9 mouse cellular contexts compared by ENCODE assay signal in the genomic region with DNA sequence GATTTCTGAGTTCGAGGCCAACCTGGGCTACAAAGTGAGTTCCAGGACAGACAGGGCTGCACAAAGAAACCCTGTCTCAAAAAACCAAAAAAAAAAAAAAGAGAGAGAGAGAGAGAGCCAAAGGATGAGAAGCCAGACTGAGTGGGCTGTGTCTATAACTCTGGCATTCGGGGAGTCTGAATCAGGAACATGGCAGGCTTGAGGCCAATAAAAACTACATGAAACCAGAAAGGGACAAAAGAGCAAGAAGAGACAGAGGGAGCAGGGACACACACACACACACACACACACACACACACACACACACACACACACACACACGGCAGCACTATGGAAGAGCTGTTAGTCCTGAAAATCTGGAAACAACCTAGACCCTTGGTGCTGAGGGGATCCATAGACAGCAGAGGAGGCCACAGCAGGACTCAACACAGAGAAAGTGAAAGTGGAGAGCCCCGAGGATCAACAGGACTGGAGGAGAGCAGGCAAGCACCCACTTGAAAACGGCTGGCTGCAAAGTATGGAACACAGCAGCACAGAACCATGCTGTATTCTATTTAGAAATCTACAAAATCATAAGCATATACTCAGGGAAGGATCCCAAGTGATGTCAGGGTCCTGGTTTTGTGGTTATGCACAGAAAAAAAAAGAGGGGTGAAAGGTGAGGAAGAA. TPM values are rescaled to one million over a fixed set of nuclear protein-coding genes. Genes with fewer than 3 reads are reported as not detected.
DNase-seq lines count a peak whose midpoint lies in the region; ATAC-seq and TF ChIP-seq lines count a peak whose summit lies in the region.
"Had no signal": no experiment of that assay in that cellular context is flagged by ENCODE, and none has a peak within 500 bp of the region (broad histone marks: within the 10 kb centered on the region; RNA-seq: fewer than 3 reads in every experiment).

No protein-coding gene starts in this region.

- no peak for TF ChIP-seq POLR2A in CH12.LX (IDR thresholded peaks at IDR 0.05; ENCODE audit: low read depth, low read length)

- TF ChIP-seq RAD21 in CH12.LX (IDR thresholded peaks at IDR 0.05; ENCODE audit: low read depth, low read length) = no peak

- in situ Hi-C loops in CH12.LX (cut with MboI; ENCODE audit: low pct_ligation_motif_present, low pct_unique_long_range_greater_than_20kb, low sequenced_read_pairs) = no loop called here

- H3K4me3 ChIP-seq in CH12.LX (replicated peaks in 1 of 3; ENCODE audit: low read depth in 2 of 3, low read length in 2 of 3, poor library complexity in 1 of 3) = no peak overlapping the region
- H3K4me3 ChIP-seq in heart, embryonic 16.5 days (ENCODE audit: low read length) = 0 out of 2 replicates have a peak overlapping the region, but pooled peaks have one; percentile 10
- no peak overlapping the region for H3K4me3 ChIP-seq in lung, embryonic 14.5 days (ENCODE audit: low read depth, low read length)
- H3K4me3 ChIP-seq in midbrain, embryonic 15.5 days = no peak overlapping the region
- H3K4me3 ChIP-seq: limb, embryonic 13.5 days had no signal

- no peaks in the 10 kb centered on the region for H3K79me2 ChIP-seq in CH12.LX (replicated peaks; ENCODE audit: control insufficient read depth, extremely low read depth, insufficient read depth, poor library complexity, severe bottlenecking)

- WGBS in heart, embryonic 16.5 days = 54% methylated on average over 5 of the region's 5 CpGs
- WGBS in lung, embryonic 14.5 days = 47% methylated on average over 5 of the region's 5 CpGs
- WGBS in midbrain, embryonic 15.5 days = 73% methylated on average over 5 of the region's 5 CpGs

- dilution Hi-C loops in CH12.LX (cut with MboI; ENCODE audit: extremely low pct_ligation_motif_present, extremely low pct_unique_long_range_greater_than_20kb, low sequenced_read_pairs) = no loop called here

- no peak for TF ChIP-seq CTCF in CH12.LX (conservative IDR thresholded peaks at IDR 0.05 in 1 of 2, IDR thresholded peaks at IDR 0.05 in 1 of 2; ENCODE audit: low read depth in 2 of 2, low read length in 2 of 2)
- no peak for TF ChIP-seq CTCF in lung, embryonic 14.5 days (IDR thresholded peaks at IDR 0.05; ENCODE audit: low read depth)

- H3K4me2 ChIP-seq in CH12.LX (ENCODE audit: insufficient read depth, low read depth, poor library complexity, severe bottlenecking) = peak overlapping the region; percentile 88
- H3K4me2 ChIP-seq in heart, embryonic 16.5 days (ENCODE audit: low read depth, low read length) = peak overlapping the region; percentile 49
- H3K4me2 ChIP-seq in lung, embryonic 14.5 days = peak overlapping the region; percentile 8; the same call in 1 of the 2 replicates
- H3K4me2 ChIP-seq in midbrain, embryonic 15.5 days = no peak overlapping the region
- H3K4me2 ChIP-seq: limb, embryonic 13.5 days had no signal

- DNase-seq in CH12.LX (ENCODE audit: extremely low read depth) (peak; percentile 68), NIH3T3 (ENCODE audit: low read depth) (peak; percentile 76)
- DNase-seq in lung, embryonic 14.5 days = peak; percentile 22
- DNase-seq in embryo, embryonic 10 days (ENCODE audit: low spot score) = no peak
- no peak for DNase-seq in right cerebral cortex, postnatal 4 days
- DNase-seq: embryo, embryonic 11 days had no signal

- no peaks in the 10 kb centered on the region for H3K27me3 ChIP-seq in CH12.LX (replicated peaks)
- H3K27me3 ChIP-seq in heart, embryonic 16.5 days (ENCODE audit: control insufficient read depth, insufficient read depth, low read length) = no peaks in the 10 kb centered on the region
- no peaks in the 10 kb centered on the region for H3K27me3 ChIP-seq in lung, embryonic 14.5 days (ENCODE audit: insufficient read depth, low read length)
- no peaks in the 10 kb centered on the region for H3K27me3 ChIP-seq in midbrain, embryonic 15.5 days (replicated peaks)
- H3K27me3 ChIP-seq: limb, embryonic 13.5 days had no signal

- ATAC-seq in heart, embryonic 16.5 days (replicated peaks; ENCODE audit: extremely low read depth, insufficient read depth, low FRiP score) = no peak; the same call in 1 of the 2 replicates
- ATAC-seq in lung, embryonic 14.5 days (ENCODE audit: insufficient read depth) = no peak
- no peak for ATAC-seq in midbrain, embryonic 15.5 days (replicated peaks)

- peak overlapping the region; percentile 55; the same call in 1 of the 2 replicates for H3K27ac ChIP-seq in CH12.LX (ENCODE audit: insufficient read depth, low read depth)
- no peak overlapping the region for H3K27ac ChIP-seq in heart, embryonic 16.5 days (ENCODE audit: low read length)
- H3K27ac ChIP-seq in lung, embryonic 14.5 days (ENCODE audit: low read depth) = no peak overlapping the region
- no peak overlapping the region for H3K27ac ChIP-seq in midbrain, embryonic 15.5 days
- H3K27ac ChIP-seq: limb, embryonic 13.5 days had no signal

- peaks cover 6% of the 10 kb centered on the region for H3K9me3 ChIP-seq in CH12.LX (replicated peaks; ENCODE audit: low read length)
- H3K9me3 ChIP-seq in heart, embryonic 16.5 days (replicated peaks; ENCODE audit: control insufficient read depth, low read length) = 0 out of 2 replicates have a peak, but pooled peaks cover 1% of the 10 kb centered on the region
- no peaks in the 10 kb centered on the region for H3K9me3 ChIP-seq in lung, embryonic 14.5 days (ENCODE audit: low read depth, low read length)
- no peaks in the 10 kb centered on the region for H3K9me3 ChIP-seq in midbrain, embryonic 15.5 days
- H3K9me3 ChIP-seq: limb, embryonic 13.5 days had no signal

- no peaks in the 10 kb centered on the region for H3K36me3 ChIP-seq in CH12.LX (replicated peaks in 1 of 2; ENCODE audit: control insufficient read depth in 1 of 2, insufficient read depth in 1 of 2, low read length in 1 of 2)
- no peaks in the 10 kb centered on the region for H3K36me3 ChIP-seq in heart, embryonic 16.5 days (ENCODE audit: control insufficient read depth, insufficient read depth)
- H3K36me3 ChIP-seq in lung, embryonic 14.5 days (ENCODE audit: insufficient read depth) = no peaks in the 10 kb centered on the region
- H3K36me3 ChIP-seq in midbrain, embryonic 15.5 days (replicated peaks) = no peaks in the 10 kb centered on the region
- H3K36me3 ChIP-seq: limb, embryonic 13.5 days had no signal

- TF ChIP-seq EP300 in CH12.LX (IDR thresholded peaks at IDR 0.05; ENCODE audit: low read length) = peak; percentile 53; the same call in 1 of the 2 replicates

- H3K4me1 ChIP-seq in CH12.LX (ENCODE audit: control insufficient read depth in 1 of 2, insufficient read depth in 2 of 2) = peaks cover 24 to 59% of the 10 kb centered on the region in 2 experiments
- peaks cover 6% of the 10 kb centered on the region; the same call in 1 of the 2 replicates for H3K4me1 ChIP-seq in heart, embryonic 16.5 days (ENCODE audit: control insufficient read depth, insufficient read depth, low read length)
- no peaks in the 10 kb centered on the region for H3K4me1 ChIP-seq in lung, embryonic 14.5 days (ENCODE audit: insufficient read depth)
- no peaks in the 10 kb centered on the region for H3K4me1 ChIP-seq in midbrain, embryonic 15.5 days
- H3K4me1 ChIP-seq: limb, embryonic 13.5 days had no signal

- peak overlapping the region; percentile 55 for H3K9ac ChIP-seq in CH12.LX (ENCODE audit: insufficient read depth, low read depth)
- H3K9ac ChIP-seq in heart, embryonic 16.5 days (ENCODE audit: low read length) = no peak overlapping the region
- no peak overlapping the region for H3K9ac ChIP-seq in lung, embryonic 14.5 days
- no peak overlapping the region for H3K9ac ChIP-seq in midbrain, embryonic 15.5 days
- H3K9ac ChIP-seq: limb, embryonic 13.5 days had no signal

TF ChIP-seq in CH12.LX, 34 proteins besides CTCF, POLR2A, EP300 and RAD21:
- TF ChIP-seq TCF12 (IDR thresholded peaks at IDR 0.05; ENCODE audit: low read depth, low read length) (0 out of 2 replicates have a peak, but pooled peaks have one; percentile 26), CHD1 (IDR thresholded peaks at IDR 0.05; ENCODE audit: low read depth, low read length) (0 out of 2 replicates have a peak, but pooled peaks have one; percentile 63), ETS1 (conservative IDR thresholded peaks at IDR 0.05; ENCODE audit: low read depth, low read length) (peak; percentile 41; the same call in 1 of the 2 replicates), SIN3A (IDR thresholded peaks at IDR 0.05; ENCODE audit: low read length) (peak; percentile 54; the same call in 1 of the 2 replicates), HCFC1 (IDR thresholded peaks at IDR 0.05; ENCODE audit: low read depth, low read length) (0 out of 2 replicates have a peak, but pooled peaks have one; percentile 22), JUND (conservative IDR thresholded peaks at IDR 0.05; ENCODE audit: low read depth, low read length) (no peak), MEF2A (IDR thresholded peaks at IDR 0.05; ENCODE audit: borderline replicate concordance, low read depth, low read length) (peak; percentile 40; the same call in 1 of the 2 replicates), MAX (IDR thresholded peaks at IDR 0.05; ENCODE audit: low read length) (0 out of 2 replicates have a peak, but pooled peaks have one; percentile 38), BHLHE40 (IDR thresholded peaks at IDR 0.05; ENCODE audit: low read depth, low read length) (no peak), IRF4 (IDR thresholded peaks at IDR 0.05; ENCODE audit: low read depth, low read length) (peak; percentile 64)

RNA-seq across cellular contexts. Expression of gene Ccl22, which starts 9.8 kb away (rescaled TPM):
- total RNA-seq in CH12.LX (2012; rRNA removed) (1,648 and 3,114 TPM in 2 replicates), CH12.LX (2014; rRNA removed) (1,111 and 1,396 TPM in 2 replicates)
- 4,019 and 4,546 TPM in 2 replicates for polyA plus RNA-seq in CH12.LX (2012; ENCODE audit: insufficient read length, low read depth)
- polyA plus RNA-seq in heart, embryonic 16.5 days (2015; fragmentation: Nextera tagmentation; extraction: Ambion mirVana) = 0.16 TPM in 1 of 2 replicates, not detected in the other
- not detected in 2 replicates for polyA plus RNA-seq in lung, embryonic 14.5 days (2014; fragmentation: Nextera tagmentation; extraction: Ambion mirVana)
- polyA plus RNA-seq in midbrain, embryonic 15.5 days (2015; fragmentation: Nextera tagmentation; extraction: Ambion mirVana) = 0.14 TPM in 1 of 2 replicates, not detected in the other
- polyA plus RNA-seq: limb, embryonic 13.5 days had no signal

RNA-seq across cellular contexts. Expression of gene Cx3cl1, which starts 36.2 kb away (rescaled TPM):
- total RNA-seq in CH12.LX (2012; rRNA removed) (2.5 and 3.7 TPM in 2 replicates), CH12.LX (2014; rRNA removed) (0.19 TPM in 1 of 2 replicates, not detected in the other)
- 4.2 and 4.6 TPM in 2 replicates for polyA plus RNA-seq in CH12.LX (2012; ENCODE audit: insufficient read length, low read depth)
- 8.2 and 9.3 TPM in 2 replicates for polyA plus RNA-seq in heart, embryonic 16.5 days (2015; fragmentation: Nextera tagmentation; extraction: Ambion mirVana)
- 7.3 and 8.0 TPM in 2 replicates for polyA plus RNA-seq in lung, embryonic 14.5 days (2014; fragmentation: Nextera tagmentation; extraction: Ambion mirVana)
- 34.2 and 41.3 TPM in 2 replicates for polyA plus RNA-seq in midbrain, embryonic 15.5 days (2015; fragmentation: Nextera tagmentation; extraction: Ambion mirVana)

RNA-seq across cellular contexts. Expression of gene Pllp, which starts 39.5 kb away (rescaled TPM):
- 25.9 and 29.5 TPM in 2 replicates for total RNA-seq in CH12.LX (2012; rRNA removed)
- 5.1 and 5.3 TPM in 2 replicates for total RNA-seq in CH12.LX (2014; rRNA removed)
- polyA plus RNA-seq in CH12.LX (2012; ENCODE audit: insufficient read length, low read depth) = 3.7 and 6.1 TPM in 2 replicates
- 0.29 and 0.57 TPM in 2 replicates for polyA plus RNA-seq in heart, embryonic 16.5 days (2015; fragmentation: Nextera tagmentation; extraction: Ambion mirVana)
- 4.2 and 4.4 TPM in 2 replicates for polyA plus RNA-seq in lung, embryonic 14.5 days (2014; fragmentation: Nextera tagmentation; extraction: Ambion mirVana)
- 1.5 and 1.6 TPM in 2 replicates for polyA plus RNA-seq in midbrain, embryonic 15.5 days (2015; fragmentation: Nextera tagmentation; extraction: Ambion mirVana)

Comparison
In these comparisons a context has a peak if more than half of its experiments do, and no peak if none do; other contexts are left out.
1. DNase-seq: peak in CH12.LX (single experiment), NIH3T3 (single experiment) and lung, embryonic 14.5 days (single experiment); none in embryo, embryonic 10 days (single experiment) and right cerebral cortex, postnatal 4 days (single experiment).
2. RNA of gene Ccl22, which starts 9.8 kb away (polyA plus RNA-seq): 4,019 to 4,546 TPM in CH12.LX; 0.16 TPM in heart, embryonic 16.5 days, 0.14 TPM in midbrain, embryonic 15.5 days and not detected in lung, embryonic 14.5 days; every median in the first group is over 1,000 times any median in the second.